Mouse (Mus musculus): Measurements from ENCODE around the gene D10Jhu81e. TPM values are rescaled to one million over a fixed set of nuclear protein-coding genes. Genes with fewer than 3 reads are reported as not detected.

The D10Jhu81e gene
- total RNA-seq, 2 experiments from 2014 or later = 14.6 to 18.5 TPM

DNA sequence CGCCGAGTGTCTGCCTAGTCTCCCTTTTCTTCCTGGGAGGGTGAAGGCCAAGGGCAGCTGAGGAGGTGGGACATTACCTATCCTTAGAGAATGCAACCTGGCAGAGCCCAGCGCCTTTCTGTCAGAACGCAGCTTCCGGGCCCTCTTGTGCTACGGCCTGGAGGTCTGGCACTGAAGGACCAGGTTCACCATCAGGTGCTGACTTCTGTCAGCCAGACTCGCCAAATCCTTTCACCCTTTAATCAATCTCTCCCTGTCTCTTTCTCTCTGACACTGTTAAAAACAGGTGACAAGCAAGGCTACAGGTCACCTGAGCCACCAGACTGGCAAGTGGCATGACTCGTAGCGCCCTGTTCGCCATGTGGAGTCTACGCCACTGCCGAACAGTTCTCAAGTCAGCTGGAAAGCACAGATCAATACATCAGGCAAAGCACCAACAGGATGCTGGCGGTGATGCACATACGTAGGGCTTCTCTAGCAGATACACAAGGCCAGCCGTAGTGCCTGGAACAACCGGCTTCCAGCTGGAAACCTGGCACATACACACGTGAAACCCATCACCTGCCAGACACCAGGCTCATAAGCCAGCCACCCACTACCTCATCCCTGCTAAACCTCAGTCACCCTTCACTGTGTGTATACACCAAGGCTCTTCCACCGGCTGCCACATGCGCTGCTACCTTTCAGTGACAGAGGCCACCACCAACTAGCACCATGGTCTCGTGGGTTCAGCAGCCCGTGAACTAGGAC, 4.2 kb downstream of the D10Jhu81e start:
- ATAC-seq (replicated peaks; ENCODE audit: low FRiP score, poor library complexity, severe bottlenecking) = no peak

DNA sequence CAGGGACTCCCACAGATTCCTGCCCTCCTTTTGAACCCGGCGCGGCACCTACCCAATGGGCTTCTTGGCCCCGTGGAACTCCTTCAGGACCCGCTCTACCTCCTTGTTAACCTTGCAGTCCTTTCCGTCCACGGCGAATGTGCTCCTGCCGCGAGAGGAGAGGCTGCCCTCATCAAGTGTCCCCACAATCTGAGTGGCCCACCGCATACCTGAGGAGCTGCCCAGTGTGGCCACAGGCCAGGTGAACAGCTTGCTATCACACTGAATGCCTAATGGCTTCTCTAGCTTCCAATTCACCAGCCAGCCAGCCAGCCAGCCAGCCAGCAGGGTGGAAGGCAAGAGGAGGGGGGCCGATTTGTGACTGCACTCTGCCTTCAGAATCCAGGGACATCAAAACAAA, 4.8 kb downstream of the D10Jhu81e start:
- ATAC-seq (replicated peaks; ENCODE audit: low FRiP score, poor library complexity, severe bottlenecking) = no peak

DNA sequence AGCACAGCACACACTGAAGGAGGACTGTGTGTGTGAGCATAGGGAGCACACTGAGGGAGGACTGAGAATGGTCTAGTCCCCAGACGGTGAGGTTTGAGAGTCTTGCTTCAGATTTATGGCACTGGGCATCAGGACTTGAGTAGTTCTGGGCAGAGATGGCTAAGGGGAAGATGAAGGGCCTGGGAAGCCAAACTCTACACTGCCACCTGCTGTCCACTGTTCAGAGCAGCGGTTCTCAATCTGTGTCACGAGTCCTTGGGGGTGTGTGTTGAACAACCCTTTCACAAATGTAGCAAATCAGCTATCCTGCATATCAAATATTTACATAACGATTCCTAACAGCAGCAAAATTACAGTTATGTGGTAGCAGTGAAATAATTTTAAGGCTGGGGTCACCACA, 5.7 kb downstream of the D10Jhu81e start:
- ATAC-seq (replicated peaks; ENCODE audit: low FRiP score, poor library complexity, severe bottlenecking) = peak; percentile 50

DNA sequence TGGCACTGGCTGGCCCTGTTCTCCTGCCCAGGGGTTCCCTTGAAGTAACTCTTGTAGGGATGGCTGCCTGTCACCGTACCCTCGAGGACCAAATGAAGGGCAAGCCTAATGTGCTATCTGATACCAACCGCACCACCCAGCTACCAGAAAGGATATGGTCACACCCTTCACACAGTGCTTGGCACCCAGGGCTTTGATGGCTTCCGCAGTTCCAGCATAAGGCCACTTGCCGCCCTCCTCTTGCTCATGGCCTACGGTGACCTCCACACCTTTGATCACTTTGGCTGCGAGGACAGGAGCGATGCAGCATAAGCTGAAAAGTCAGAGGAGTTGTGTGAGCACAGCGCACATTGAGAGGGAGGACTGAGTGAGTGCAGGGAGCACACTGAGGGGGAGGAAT, 6.3 kb downstream of the D10Jhu81e start:
- no peak for ATAC-seq (replicated peaks; ENCODE audit: low FRiP score, poor library complexity, severe bottlenecking)

DNA sequence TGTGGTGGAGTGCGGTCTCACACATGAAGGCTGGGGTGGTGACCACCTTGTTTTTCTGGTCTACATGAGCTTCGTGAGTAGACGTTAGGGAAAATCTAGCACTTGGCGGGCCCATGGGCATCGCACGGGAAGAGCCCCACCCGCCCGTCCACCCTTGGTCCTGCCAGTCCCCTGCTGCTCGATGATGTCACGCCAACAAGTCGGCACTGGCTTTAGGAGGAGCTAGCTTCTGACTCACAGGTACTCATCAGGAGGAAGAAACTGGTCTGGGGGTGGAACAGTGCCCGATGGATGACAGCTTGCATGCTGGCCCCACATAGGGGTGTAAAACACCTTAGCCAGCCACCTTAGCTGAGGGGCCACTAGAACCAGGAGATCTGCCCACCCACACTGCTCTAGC, 6.9 kb downstream of the D10Jhu81e start:
- ATAC-seq (replicated peaks; ENCODE audit: low FRiP score, poor library complexity, severe bottlenecking) = no peak

DNA sequence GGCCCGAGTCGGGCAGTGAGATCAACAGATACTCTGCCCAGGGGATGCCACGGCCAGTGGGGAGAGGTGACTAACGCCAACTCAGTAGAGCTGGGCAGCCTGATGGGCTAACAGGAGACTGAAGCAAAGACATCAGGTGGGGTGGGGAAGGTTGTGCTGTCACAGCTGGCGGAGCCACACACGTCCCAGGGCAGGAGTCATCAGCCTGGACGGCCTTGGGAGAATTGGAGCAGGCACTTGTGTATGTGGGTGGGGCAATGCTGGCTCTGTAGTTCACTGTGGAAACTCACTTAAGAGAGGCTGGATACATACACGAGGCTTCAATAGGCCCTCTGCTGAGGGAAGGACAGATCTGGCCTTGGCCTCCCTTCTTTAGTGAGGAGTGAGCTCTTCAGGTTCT, 8.5 kb downstream of the D10Jhu81e start:
- ATAC-seq (replicated peaks; ENCODE audit: low FRiP score, poor library complexity, severe bottlenecking) = no peak

DNA sequence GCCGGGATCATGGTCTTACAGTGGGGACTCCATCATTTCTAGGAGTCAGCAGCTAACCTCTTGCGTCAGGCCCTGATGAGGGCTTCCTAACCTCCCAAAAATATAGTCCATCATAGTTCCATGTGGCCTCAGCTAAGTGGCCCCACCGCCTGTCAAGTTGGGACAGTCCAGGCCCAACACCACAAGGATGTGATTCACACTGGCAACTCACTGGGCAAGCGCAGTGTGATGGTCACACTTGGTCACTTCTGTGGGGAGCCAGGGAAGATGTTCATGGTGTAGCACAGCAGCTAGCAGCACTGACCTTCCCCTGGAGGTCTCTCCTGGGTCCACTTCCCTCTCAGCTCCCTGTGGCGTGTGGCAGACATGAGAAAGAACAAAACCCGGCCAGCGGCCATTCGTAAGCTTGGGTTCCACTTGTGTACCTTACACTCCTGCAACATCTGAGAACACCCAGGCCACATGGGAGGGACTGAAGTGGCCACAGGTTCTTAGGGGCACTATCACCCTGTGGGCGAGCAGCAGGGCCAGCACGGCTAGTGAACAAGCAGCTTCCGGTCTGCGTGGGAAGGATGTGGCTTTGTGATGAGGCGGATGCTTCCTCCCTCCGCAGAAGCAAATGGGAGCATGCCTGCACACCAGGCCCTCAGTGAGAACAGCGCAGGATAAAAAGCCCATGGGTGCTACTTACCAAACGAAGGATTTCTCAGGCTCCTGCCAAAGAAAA, 9.1 kb downstream of the D10Jhu81e start:
- peak; percentile 12; the same call in 1 of the 2 replicates for ATAC-seq (replicated peaks; ENCODE audit: low FRiP score, poor library complexity, severe bottlenecking)

DNA sequence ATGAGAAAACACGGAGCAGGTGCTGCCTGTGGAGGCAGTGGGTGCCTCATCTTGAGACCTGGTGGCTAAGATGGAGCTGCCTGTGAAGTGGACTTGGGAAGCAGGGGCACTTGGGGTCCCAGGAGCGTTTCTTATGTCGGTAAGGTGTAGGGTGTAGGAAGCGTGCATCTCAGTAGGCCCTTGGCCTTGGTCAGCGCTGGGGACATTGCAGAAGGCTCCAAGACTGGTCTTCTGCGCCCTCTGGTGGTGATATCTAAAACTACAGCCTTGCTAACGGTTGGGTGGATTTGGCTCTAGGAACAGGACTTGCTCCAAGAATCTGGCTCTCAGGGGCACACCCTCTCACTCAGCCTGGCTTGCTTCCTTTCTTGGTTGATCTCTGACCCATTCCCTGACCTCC, 9.7 kb downstream of the D10Jhu81e start:
- ATAC-seq (replicated peaks; ENCODE audit: low FRiP score, poor library complexity, severe bottlenecking) = peak; percentile 77

DNA sequence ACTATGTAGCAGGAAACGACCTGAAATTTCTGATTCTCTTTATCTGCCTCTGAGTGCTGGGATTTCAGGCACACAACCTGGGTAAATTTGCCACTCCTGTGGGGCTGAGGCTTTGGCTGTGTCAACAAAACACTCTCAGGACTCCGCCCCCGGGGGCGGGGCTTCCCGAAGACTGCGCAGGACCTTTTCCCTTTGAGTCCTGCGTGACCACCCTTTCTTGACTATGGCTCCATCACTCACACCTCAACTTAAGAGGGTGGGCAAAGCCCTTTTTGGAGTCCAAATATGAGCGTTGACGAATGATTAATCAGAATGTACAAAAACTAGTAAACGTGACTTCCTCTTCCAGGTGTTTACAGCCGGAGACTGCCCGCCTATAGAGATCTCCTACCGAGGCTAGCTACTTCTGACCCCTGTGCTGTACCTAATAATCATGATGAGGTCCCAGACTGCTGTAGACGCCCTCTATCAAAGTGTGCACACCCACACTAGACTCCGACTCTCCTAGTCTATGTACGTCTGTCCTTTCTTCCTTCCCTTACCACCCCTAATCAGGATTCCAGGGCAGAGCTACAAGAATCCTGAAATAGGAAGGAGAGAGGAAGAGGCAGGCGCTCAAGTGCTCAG, 10.2 kb downstream of the D10Jhu81e start:
- peak; percentile 69 for ATAC-seq (replicated peaks; ENCODE audit: low FRiP score, poor library complexity, severe bottlenecking)

DNA sequence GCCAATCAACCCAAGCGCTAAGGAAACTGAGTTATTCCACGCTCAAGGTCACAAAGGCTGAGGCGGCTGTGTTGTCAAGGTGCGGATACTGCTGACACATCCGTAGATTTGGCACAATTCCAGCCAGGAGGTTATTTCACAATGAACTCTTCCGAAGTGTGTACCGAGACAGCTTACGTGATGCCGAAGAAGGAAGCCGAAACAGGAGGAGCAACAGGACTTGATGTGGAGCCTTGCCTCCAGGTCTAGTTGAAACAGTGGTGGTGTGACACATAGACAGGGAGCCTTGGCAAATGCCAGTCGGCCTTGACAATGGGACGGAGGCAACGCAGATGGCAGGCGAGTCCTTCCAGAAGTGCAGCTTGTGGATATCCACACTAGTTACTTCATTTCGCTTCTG, 11.5 kb downstream of the D10Jhu81e start:
- ATAC-seq (replicated peaks; ENCODE audit: low FRiP score, poor library complexity, severe bottlenecking) = no peak

DNA sequence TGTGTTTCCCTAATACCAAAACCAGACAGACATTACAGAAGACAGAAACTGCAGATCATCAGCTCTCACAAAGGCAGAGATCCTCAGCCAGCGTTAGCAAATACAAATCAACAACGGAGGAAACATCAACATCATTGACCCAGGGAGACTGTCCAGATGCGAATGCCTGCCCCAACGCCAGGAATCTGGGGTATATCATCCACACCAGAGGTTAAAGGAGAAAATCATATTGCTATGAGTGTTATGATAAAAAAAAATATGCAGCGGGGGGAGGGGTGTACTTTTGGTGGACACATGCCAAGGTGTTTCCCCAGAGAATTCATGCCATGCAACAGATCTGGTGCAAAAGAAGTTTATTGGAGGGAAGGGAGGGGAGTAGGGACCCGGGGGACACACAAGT, 12.7 kb downstream of the D10Jhu81e start:
- no peak for ATAC-seq (replicated peaks; ENCODE audit: low FRiP score, poor library complexity, severe bottlenecking)

DNA sequence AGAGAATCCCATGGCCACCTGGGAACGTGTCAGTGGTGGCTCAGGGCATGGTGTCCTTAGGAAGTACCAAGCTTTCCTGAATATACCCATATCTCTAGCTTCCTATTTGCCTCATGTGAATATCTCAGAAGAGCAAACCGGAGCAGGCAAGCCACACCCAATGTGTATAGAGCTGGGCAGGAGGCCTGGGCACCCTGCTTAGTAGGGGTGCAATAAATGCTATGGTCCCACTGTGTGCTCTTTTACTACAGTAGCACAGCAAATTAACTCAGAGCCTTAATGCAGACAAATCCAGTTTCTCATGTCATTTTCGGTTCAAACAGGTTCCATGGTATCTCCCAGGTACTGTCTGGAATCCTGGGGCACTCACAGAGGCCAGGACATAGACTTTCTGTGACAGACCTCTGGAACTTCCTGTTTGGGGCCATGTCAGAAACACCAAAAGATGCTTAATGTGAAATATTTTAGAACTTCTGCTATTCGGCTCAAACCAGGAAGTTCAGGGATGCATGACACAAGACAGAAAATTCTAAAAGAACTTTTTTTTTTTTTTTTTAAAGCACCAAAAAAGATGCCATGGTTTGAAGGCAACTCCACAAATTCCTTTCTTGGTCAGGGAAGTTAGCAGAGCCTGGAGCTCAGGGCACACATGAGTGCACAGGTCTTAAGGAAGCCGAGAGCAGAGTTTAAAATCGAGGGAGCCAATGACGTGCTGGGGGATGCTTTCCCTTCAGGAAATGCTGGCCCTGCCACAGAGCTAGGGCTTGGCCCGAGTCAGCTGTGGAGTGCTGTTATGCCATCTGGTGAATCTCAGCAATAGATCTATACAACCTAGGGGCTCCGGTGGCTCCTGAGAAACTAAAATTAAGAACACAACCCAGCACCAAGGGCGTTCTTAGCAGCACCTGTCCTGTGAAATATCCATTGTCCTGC, 20.5 kb downstream of the D10Jhu81e start:
- no peak for ATAC-seq (replicated peaks; ENCODE audit: low FRiP score, poor library complexity, severe bottlenecking)

DNA sequence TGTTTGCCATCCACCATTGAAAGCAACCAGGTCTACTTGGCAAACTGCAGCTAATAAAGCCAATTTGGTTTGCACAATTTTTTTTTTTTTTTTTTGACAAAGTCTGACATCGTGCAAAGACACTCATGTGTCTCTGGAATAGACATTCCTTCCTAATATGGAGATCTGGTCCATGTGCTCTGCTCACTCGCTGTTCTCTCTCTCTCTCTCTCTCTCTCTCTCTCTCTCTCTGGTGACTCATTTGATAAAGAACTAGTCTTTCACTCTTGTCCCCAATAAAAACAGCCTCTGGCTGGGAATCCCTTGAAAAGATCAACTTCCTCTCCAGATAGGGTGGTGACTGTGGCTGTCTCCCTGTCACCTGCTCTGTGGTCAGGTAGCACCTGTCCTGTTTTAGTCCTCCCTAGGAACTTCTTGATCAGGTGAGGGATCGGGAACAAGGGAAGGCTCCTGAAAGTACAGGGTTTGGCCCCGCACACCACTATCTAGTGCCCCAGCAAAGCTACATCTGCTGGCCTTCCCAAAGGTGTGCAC, 21.6 kb downstream of the D10Jhu81e start:
- ATAC-seq (replicated peaks; ENCODE audit: low FRiP score, poor library complexity, severe bottlenecking) = no peak

DNA sequence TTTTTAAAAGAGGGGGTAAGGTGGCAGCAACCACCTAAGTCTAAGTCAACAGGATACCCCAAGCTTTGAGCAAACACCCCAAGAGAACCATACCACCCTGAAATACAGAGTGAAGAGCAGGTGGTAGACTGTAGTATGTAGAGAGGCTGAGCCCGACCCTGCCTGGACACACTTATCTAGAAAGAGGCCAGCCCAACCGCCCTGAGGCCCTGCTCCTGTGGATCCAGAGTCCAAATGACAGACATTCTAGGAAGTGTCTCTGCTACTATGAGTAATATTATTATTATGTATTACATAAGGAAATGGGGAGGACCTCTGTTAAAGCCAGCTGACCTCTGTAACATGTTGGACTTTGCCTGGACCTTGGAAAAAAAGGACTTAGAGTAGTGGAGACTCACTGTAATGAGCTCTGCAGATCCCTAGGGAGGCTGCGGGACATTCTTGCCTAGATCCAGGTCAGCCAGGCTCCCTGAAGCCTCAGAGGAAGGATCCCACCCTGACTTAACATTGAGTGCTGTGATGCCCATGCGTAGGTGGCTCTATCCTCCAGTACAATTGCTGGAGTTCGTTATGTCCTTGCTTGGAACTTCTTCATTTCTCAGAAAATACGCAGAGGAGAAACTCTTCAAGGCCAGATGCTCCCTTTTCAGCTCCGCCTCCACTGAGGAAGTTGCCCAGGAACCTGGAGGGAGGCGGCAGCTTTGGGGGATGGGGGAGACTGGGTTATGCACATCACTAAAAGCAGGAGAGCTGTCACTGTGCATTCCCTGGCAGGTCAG, 25.7 kb downstream of the D10Jhu81e start:
- no peak for ATAC-seq (replicated peaks; ENCODE audit: low FRiP score, poor library complexity, severe bottlenecking)

DNA sequence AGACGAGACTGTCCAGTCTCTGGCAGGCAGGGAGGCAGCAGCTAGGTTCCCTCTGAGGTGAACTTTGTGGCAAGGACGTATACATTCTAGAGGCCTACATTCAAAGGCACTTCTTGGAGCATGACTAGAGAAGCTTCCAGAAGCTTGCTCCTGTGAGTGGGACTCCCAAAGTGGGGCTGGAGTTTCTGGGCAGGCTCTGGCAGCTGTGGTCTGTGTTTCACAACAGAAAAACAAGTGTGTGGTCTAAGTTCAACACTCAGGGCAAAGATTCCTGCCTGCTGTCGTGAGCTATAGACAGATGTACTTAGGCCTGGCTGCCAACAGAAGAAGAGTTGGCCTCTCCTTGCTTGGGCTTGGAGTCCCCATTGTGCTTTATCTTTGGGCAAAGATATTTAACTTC, 28.7 kb downstream of the D10Jhu81e start:
- no peak for ATAC-seq (replicated peaks; ENCODE audit: low FRiP score, poor library complexity, severe bottlenecking)

DNA sequence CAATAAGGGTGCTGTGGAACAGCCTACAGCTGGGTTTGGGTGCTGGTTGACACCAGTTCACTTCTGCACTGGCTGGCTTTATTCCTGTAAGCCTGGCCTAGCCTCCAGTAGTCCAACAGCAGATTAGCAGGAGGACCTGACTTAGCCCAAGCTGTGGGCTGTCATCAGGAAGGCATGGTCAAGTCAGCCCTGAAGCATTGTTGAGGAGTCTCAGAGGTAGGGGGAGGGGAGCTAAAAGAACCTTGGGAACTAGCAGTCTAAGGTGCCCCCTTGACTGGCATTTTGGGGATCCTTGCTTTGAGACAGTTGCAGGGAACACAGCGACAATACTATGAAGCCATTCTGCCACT, 29.4 kb downstream of the D10Jhu81e start:
- ATAC-seq (replicated peaks; ENCODE audit: low FRiP score, poor library complexity, severe bottlenecking) = no peak

DNA sequence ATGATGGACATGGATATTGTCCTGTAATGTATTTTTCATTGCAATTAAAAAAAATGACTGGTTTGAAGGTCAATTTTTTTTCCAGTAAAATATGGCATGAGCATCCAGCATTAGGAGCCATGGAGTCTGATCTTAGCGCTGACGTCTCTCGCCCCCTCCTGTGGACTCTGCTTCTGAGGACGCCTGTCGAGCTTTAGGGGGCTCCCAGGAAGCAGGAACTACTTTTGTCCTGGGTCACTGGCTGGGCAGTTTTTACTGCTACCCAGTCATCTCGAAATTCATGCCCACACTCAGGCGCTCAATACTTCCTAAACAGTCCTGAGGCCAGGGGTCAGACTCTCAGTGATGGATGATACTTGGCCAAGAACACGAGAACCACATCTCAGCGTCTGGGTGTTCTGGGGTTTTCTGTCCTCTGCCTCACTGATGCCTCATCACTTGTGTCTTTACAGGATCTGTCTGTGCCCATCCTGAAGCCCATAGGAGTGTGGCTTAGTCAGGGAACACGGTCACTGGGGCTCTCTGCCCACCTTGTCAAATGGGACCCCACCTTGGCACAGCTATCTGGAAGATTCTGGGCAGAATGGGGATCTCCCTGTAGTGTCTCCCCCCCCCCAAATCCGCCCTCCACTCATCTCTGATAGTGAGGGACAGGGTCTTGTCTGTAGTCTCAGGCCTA, 29.9 kb downstream of the D10Jhu81e start:
- ATAC-seq (replicated peaks; ENCODE audit: low FRiP score, poor library complexity, severe bottlenecking) = no peak

DNA sequence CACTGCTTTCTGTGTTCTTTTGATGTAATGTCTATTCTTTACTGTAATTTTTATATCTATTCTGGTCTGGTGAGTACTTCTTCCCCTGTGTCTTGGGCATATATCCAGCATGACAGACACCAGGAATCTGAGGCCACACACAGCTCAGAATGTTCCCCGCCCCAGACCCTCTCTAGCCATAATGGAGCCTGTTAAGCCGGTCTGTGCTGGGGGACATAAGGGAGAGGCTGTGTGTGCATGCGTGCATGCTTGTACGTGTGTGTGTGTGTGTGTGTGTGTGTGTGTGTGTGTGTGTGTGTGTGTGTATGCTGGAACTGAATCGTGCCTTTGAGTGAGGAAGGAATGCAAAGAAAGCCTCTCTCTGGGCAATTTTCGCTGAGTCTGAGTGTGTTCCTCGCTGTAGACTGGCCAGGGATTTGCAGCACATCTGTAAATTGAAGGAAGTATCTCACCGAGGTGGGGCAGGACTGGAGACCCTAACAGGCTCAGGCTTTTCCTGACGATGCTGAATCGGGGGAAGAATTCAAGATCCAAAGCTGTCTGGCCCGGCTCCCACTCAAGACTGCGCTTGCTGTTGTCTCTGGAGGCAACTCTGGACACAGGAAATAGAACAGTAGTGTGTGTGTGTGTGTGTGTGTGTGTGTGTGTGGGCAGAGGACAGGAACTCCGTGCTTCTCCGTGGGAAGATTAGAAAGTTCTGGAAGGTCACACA, 30.6 kb downstream of the D10Jhu81e start:
- ATAC-seq (replicated peaks; ENCODE audit: low FRiP score, poor library complexity, severe bottlenecking) = no peak
